Mouse (Mus musculus) embryonic facial prominence, embryonic 14.5 days (tissue): Measurements from ENCODE around the gene Slc5a5. TPM values are rescaled to one million over a fixed set of nuclear protein-coding genes. Genes with fewer than 3 reads are reported as not detected.
A peak's percentile ranks its signal among the peaks of the same experiment; 100 is the strongest.

Experiments used
- ATAC-seq: fragments of 200-750 bp; cut with Nextera tagmentation; 2 replicates; pipeline ENCODE4 v1.8.0; 2017; ENCODE audit warnings: low read depth, moderate number of reproducible peaks, moderate TSS enrichment
- DNase-seq: peaks from one replicate; pipeline ENCODE4 v3.0.0-alpha.2; 2015; ENCODE audit warnings: low spot score
- H3K27ac ChIP-seq: fragments of 300-500 bp; sonication (generic); replicated peaks from 2 replicates; pipeline ENCODE4 v1.5.1; 2014; ENCODE audit warnings: low read depth, mild to moderate bottlenecking, low read length, moderate library complexity
- H3K27me3 ChIP-seq: fragments of 300-500 bp; sonication (generic); replicated peaks from 2 replicates; pipeline ENCODE4 v1.6.1; 2014; ENCODE audit warnings: low read length; ENCODE audit not compliant: control insufficient read depth, insufficient read depth
- H3K36me3 ChIP-seq: fragments of 300-500 bp; sonication (generic); 2 replicates; pipeline ENCODE4 v1.6.1; 2014; ENCODE audit warnings: low read length, mixed read lengths; ENCODE audit not compliant: control insufficient read depth, insufficient read depth
- H3K4me1 ChIP-seq: fragments of 300-500 bp; sonication (generic); 2 replicates; pipeline ENCODE4 v1.6.1; 2014; ENCODE audit warnings: antibody characterized with exemption, low read length; ENCODE audit not compliant: control insufficient read depth, insufficient read depth
- H3K4me2 ChIP-seq: fragments of 300-500 bp; sonication (generic); 2 replicates; pipeline ENCODE4 v1.6.1; 2014; ENCODE audit warnings: low read depth, mild to moderate bottlenecking, low read length, moderate library complexity, mixed read lengths
- H3K4me3 ChIP-seq: fragments of 300-500 bp; sonication (generic); 2 replicates; pipeline ENCODE4 v1.5.1; 2014; ENCODE audit warnings: low read depth, mild to moderate bottlenecking, low read length
- H3K9ac ChIP-seq: fragments of 300-500 bp; sonication (generic); 2 replicates; pipeline ENCODE4 v1.6.1; 2014; ENCODE audit warnings: low read depth, mild to moderate bottlenecking, low read length, moderate library complexity, mixed read lengths
- H3K9me3 ChIP-seq: fragments of 300-500 bp; sonication (generic); 2 replicates; pipeline ENCODE4 v1.6.1; 2016; ENCODE audit warnings: low read length; ENCODE audit not compliant: control insufficient read depth
- WGBS: fragments of 180-500 bp; shearing (Covaris S2); extraction: QIAGEN DNeasy Blood & Tissue Kit; methylation state at CpG from one replicate; pipeline ENCODE4 v1.1.7; 2014; 5-methylcytosine and 5-hydroxymethylcytosine counted together
- polyA plus RNA-seq: library from polyadenylated mRNA; unstranded; fragments of >200 nt; fragmentation: Nextera tagmentation; extraction: Ambion mirVana; gene quantifications from 2 replicates; pipeline ENCODE4 v1.2.1, GENCODE M21; 2014

The Slc5a5 gene
- 0.42 and 0.58 TPM in 2 replicates for polyA plus RNA-seq

GRCm38 (mm10) chr8:70892022-70892895 is at the start of gene Slc5a5:
Gene Slc5a5, minus strand, starts transcription at chr8:70892757.
- 5% methylated on average over 44 of the region's 80 CpGs for WGBS
- peaks cover 35% of the 10 kb centered on the region for H3K36me3 ChIP-seq
- no peaks in the 10 kb centered on the region for H3K9me3 ChIP-seq
- DNase-seq (no peak), ATAC-seq (no peak)
- H3K4me2 ChIP-seq: peak within 1 kb of the TSS; percentile 49
- H3K9ac ChIP-seq: peak within 1 kb of the TSS; percentile 30; the same call in 1 of the 2 replicates
- H3K4me3 ChIP-seq: peak within 1 kb of the TSS; percentile 33
- peaks cover 41% of the 10 kb centered on the region for H3K27me3 ChIP-seq
- 0 out of 2 replicates have a peak, but pooled peaks cover 9% of the 10 kb centered on the region for H3K4me1 ChIP-seq
- no peak within 1 kb of the TSS for H3K27ac ChIP-seq

GRCm38 (mm10) chr8:70941478-70941877 is 48.9 kb upstream of the Slc5a5 start:
- no peak overlapping the region for H3K4me2 ChIP-seq
- ATAC-seq: no peak
- H3K4me1 ChIP-seq: no peaks in the 10 kb centered on the region
- H3K27me3 ChIP-seq: no peaks in the 10 kb centered on the region
- no peaks in the 10 kb centered on the region for H3K36me3 ChIP-seq
- no peak overlapping the region for H3K27ac ChIP-seq
- WGBS: 67% methylated on average over 2 of the region's 2 CpGs
- no peak overlapping the region for H3K4me3 ChIP-seq
- no peak for DNase-seq
- no peak overlapping the region for H3K9ac ChIP-seq
- no peaks in the 10 kb centered on the region for H3K9me3 ChIP-seq

GRCm38 (mm10) chr8:70937200-70937599 is 44.6 kb upstream of the Slc5a5 start:
- Histone ChIP-seq H3K27ac (no peak overlapping the region), H3K9me3 (no peaks in the 10 kb centered on the region), H3K36me3 (no peaks in the 10 kb centered on the region), H3K27me3 (no peaks in the 10 kb centered on the region), H3K4me2 (no peak overlapping the region), H3K4me1 (no peaks in the 10 kb centered on the region), H3K4me3 (no peak overlapping the region), H3K9ac (no peak overlapping the region)
- DNase-seq (no peak), ATAC-seq (no peak)
- 83% methylated on average over 6 of the region's 6 CpGs for WGBS

DNA sequence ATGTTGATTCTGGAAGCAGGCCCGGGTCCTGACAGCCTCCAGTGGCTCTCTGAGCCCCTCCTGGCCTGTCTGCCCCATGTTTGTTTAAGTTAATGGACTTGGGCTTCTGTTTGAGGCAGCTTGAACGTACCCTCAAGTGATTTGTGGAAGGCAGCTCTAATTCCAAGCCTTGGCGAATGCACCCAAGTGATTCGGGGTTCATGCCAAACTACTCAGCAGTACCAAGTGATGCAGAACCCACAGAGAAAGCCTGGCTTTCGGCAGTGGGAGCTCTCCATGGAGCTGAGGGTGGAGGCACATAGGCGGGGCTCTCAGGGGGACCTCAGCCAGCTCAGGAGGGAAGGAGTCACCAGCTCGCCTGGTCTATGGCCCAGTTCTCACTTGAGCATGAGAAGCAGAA is 42.2 kb upstream of the Slc5a5 start:
- DNase-seq: peak; percentile 61
- Histone ChIP-seq H3K36me3 (no peaks in the 10 kb centered on the region), H3K9me3 (no peaks in the 10 kb centered on the region), H3K4me1 (no peaks in the 10 kb centered on the region), H3K4me3 (no peak overlapping the region), H3K9ac (no peak overlapping the region), H3K27ac (no peak overlapping the region), H3K27me3 (no peaks in the 10 kb centered on the region), H3K4me2 (no peak overlapping the region)
- WGBS: 59% methylated on average over 7 of the region's 7 CpGs
- ATAC-seq: peak; percentile 48

DNA sequence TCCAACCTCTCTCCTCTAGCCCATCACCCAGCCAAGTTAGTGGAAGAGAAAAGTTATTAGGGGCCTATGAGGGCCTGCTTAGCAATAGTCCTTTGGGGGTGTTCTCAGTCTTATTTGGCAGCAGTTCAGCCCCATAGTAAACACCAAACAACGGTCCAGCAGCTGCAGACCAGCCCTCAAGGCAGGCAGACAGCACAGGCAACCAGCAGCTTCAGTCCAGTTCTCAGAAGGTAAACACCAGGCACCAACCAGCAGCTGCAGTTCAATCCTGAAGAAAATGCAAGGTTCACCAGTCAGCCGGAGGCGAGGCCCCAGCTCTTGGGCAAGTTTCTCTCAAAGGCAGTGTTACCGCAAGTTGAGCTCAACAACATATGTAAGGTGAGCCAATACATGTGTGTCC is 40.5 kb upstream of the Slc5a5 start:
- Histone ChIP-seq H3K4me2 (no peak overlapping the region), H3K9ac (no peak overlapping the region), H3K4me3 (no peak overlapping the region), H3K9me3 (no peaks in the 10 kb centered on the region), H3K4me1 (no peaks in the 10 kb centered on the region), H3K36me3 (no peaks in the 10 kb centered on the region), H3K27ac (no peak overlapping the region), H3K27me3 (no peaks in the 10 kb centered on the region)
- no peak for DNase-seq
- ATAC-seq: no peak
- 75% methylated on average over 4 of the region's 4 CpGs for WGBS

DNA sequence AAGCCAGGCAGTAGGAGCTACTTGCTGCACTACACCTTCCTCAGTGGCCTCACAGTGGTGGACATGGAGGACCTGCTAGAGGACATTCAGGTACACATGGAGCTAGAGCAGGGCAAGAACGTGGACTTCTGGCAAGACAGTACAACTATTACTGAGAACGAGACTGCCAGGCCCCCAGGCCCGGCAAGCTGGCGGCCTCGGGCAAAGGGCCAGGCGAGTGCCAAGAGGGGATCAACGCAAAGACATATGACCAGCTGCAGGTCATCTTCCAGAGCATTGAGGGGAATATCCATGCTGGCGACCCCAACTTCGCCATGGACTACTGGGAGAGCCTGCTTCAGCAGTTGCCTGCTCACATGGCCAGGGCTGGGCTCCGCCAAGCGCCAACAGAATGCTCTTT is 39.2 kb upstream of the Slc5a5 start:
- Histone ChIP-seq H3K36me3 (no peaks in the 10 kb centered on the region), H3K4me3 (no peak overlapping the region), H3K9ac (no peak overlapping the region), H3K27ac (no peak overlapping the region), H3K4me2 (no peak overlapping the region), H3K4me1 (no peaks in the 10 kb centered on the region), H3K9me3 (no peaks in the 10 kb centered on the region), H3K27me3 (no peaks in the 10 kb centered on the region)
- ATAC-seq: no peak
- WGBS: 92% methylated on average over 11 of the region's 11 CpGs
- DNase-seq: no peak

DNA sequence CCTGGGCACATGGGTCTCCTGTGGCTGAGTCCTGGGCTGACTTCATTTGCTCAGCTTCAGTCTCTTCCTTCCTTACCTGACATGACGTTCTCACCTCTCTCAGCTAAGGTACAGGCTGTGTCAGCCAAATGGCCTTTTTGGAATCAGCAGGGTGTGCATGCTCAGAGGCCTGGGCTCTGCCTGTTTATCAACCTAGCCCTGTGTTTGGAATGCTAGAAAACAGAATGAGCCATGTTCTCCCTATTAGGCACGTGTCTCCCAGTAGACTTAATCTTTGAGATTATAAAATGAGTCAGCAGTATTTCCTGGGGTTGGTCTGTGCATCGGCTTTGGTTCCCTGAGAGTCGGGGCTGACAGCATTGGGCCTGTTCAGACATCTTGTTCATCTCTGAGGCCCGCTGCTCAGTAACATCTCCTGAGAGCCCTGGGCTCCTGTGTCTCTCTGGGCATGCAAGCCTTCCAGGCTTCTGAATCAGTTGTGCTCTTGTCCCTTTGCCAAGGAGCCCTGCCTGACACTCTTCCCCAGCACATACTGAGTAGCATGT is 36.3 kb upstream of the Slc5a5 start:
- Histone ChIP-seq H3K4me2 (no peak overlapping the region), H3K9ac (no peak overlapping the region), H3K9me3 (no peaks in the 10 kb centered on the region), H3K4me3 (no peak overlapping the region), H3K36me3 (no peaks in the 10 kb centered on the region), H3K27ac (no peak overlapping the region), H3K4me1 (no peaks in the 10 kb centered on the region), H3K27me3 (no peaks in the 10 kb centered on the region)
- 68% methylated on average over 5 of the region's 5 CpGs for WGBS
- ATAC-seq (no peak), DNase-seq (no peak)

DNA sequence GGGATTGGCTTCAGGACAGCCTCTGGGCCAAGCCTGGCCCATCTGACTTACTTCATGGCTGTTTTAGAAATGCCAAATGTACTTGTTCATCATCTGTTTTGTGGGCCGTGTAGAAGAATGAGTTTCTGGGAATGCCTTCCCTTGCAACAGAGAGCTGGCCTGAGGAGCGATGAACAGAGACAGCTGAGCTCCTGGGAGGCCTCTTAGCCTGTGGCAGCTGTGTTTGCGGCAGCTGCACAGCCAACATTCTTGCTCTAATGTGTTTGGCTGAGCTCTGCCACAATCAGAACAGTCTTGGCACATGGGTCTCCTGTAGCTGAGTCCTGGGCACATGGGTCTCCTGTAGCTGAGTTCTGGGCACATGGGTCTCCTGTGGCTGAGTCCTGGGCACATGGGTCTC is 35.5 kb upstream of the Slc5a5 start:
- no peaks in the 10 kb centered on the region for H3K36me3 ChIP-seq
- 69% methylated on average over 3 of the region's 3 CpGs for WGBS
- ATAC-seq: peak; percentile 80
- no peak overlapping the region for H3K4me3 ChIP-seq
- H3K27me3 ChIP-seq: no peaks in the 10 kb centered on the region
- 0 out of 2 replicates have a peak overlapping the region, but pooled peaks have one; percentile 15 for H3K27ac ChIP-seq
- DNase-seq: peak; percentile 86
- no peaks in the 10 kb centered on the region for H3K9me3 ChIP-seq
- no peaks in the 10 kb centered on the region for H3K4me1 ChIP-seq
- H3K4me2 ChIP-seq: no peak overlapping the region
- no peak overlapping the region for H3K9ac ChIP-seq
